Mouse (Mus musculus): ENCODE results near the gene Tcl1b4. TPM values are rescaled to one million over a fixed set of nuclear protein-coding genes. Genes with fewer than 3 reads are reported as not detected.

The Tcl1b4 gene
- polyA plus RNA-seq, 1 experiment, result not detected

- DNase-seq (ENCODE audit: low read depth in 1 of 2, low spot score in 2 of 2), result no peak
- TF ChIP-seq CTCF (IDR thresholded peaks at IDR 0.05; ENCODE audit: extremely low read depth, insufficient read depth, insufficient read length, insufficient replicate concordance) (no peak), POLR2A (IDR thresholded peaks at IDR 0.05; ENCODE audit: low read depth, low read length) (no peak)
- Histone ChIP-seq H3K27ac (ENCODE audit: insufficient read depth, low read length) (no peak within 1 kb of the TSS), H3K36me3 (ENCODE audit: control insufficient read depth, insufficient read depth, low read length) (no peaks in the 10 kb centered on the region), H3K27me3 (ENCODE audit: control insufficient read depth, insufficient read depth, low read length) (no peaks in the 10 kb centered on the region), H3K4me1 (ENCODE audit: control insufficient read depth, insufficient read depth, insufficient read length) (no peaks in the 10 kb centered on the region), H3K4me3 (ENCODE audit: extremely low read depth, insufficient read depth, insufficient read length) (no peak within 1 kb of the TSS)
- 88% methylated on average over 22 of the region's 22 CpGs for WGBS
Measured at GRCm38 (mm10) chr12:105222601-105223319, 21.0 kb downstream of the Tcl1b4 start, which contains the start of gene Tcl1. Gene Tcl1, minus strand, starts transcription at chr12:105222793.

GRCm38 (mm10) chr12:105224621-105225320, 23.0 kb downstream of the Tcl1b4 start:
- no peak for TF ChIP-seq CTCF (IDR thresholded peaks at IDR 0.05; ENCODE audit: extremely low read depth, insufficient read depth, insufficient read length, insufficient replicate concordance)
- no peak for TF ChIP-seq POLR2A (IDR thresholded peaks at IDR 0.05; ENCODE audit: low read depth, low read length)
- Histone ChIP-seq H3K27ac (ENCODE audit: insufficient read depth, low read length) (no peak overlapping the region), H3K4me3 (ENCODE audit: extremely low read depth, insufficient read depth, insufficient read length) (no peak overlapping the region), H3K36me3 (ENCODE audit: control insufficient read depth, insufficient read depth, low read length) (no peaks in the 10 kb centered on the region), H3K27me3 (ENCODE audit: control insufficient read depth, insufficient read depth, low read length) (no peaks in the 10 kb centered on the region), H3K4me1 (ENCODE audit: control insufficient read depth, insufficient read depth, insufficient read length) (no peaks in the 10 kb centered on the region)
- 64% methylated on average over 16 of the region's 16 CpGs for WGBS
- DNase-seq (ENCODE audit: low read depth in 1 of 2, low spot score in 2 of 2), result no peak

GRCm38 (mm10) chr12:105234362-105234761, 32.6 kb downstream of the Tcl1b4 start:
- Histone ChIP-seq H3K36me3 (ENCODE audit: control insufficient read depth, insufficient read depth, low read length) (no peaks in the 10 kb centered on the region), H3K4me3 (ENCODE audit: extremely low read depth, insufficient read depth, insufficient read length) (no peak overlapping the region), H3K27me3 (ENCODE audit: control insufficient read depth, insufficient read depth, low read length) (no peaks in the 10 kb centered on the region), H3K27ac (ENCODE audit: insufficient read depth, low read length) (no peak overlapping the region), H3K4me1 (ENCODE audit: control insufficient read depth, insufficient read depth, insufficient read length) (no peaks in the 10 kb centered on the region)
- TF ChIP-seq POLR2A (IDR thresholded peaks at IDR 0.05; ENCODE audit: low read depth, low read length) (no peak), CTCF (IDR thresholded peaks at IDR 0.05; ENCODE audit: extremely low read depth, insufficient read depth, insufficient read length, insufficient replicate concordance) (no peak)
- 65% methylated on average over 11 of the region's 11 CpGs for WGBS
- no peak for DNase-seq (ENCODE audit: low read depth in 1 of 2, low spot score in 2 of 2)

- no peak overlapping the region for H3K4me3 ChIP-seq (ENCODE audit: extremely low read depth, insufficient read depth, insufficient read length)
- H3K36me3 ChIP-seq (ENCODE audit: control insufficient read depth, insufficient read depth, low read length), result no peaks in the 10 kb centered on the region
- 25% methylated on average over 3 of the region's 3 CpGs for whole genome bisulfite sequencing
- no peak for TF ChIP-seq CTCF (IDR thresholded peaks at IDR 0.05; ENCODE audit: extremely low read depth, insufficient read depth, insufficient read length, insufficient replicate concordance)
- no peak for TF ChIP-seq POLR2A (IDR thresholded peaks at IDR 0.05; ENCODE audit: low read depth, low read length)
- no peak for DNase-seq (ENCODE audit: low read depth in 1 of 2, low spot score in 2 of 2)
- no peaks in the 10 kb centered on the region for H3K27me3 ChIP-seq (ENCODE audit: control insufficient read depth, insufficient read depth, low read length)
- no peaks in the 10 kb centered on the region for H3K4me1 ChIP-seq (ENCODE audit: control insufficient read depth, insufficient read depth, insufficient read length)
- H3K27ac ChIP-seq (ENCODE audit: insufficient read depth, low read length), result no peak overlapping the region
Measured at GRCm38 (mm10) chr12:105235091-105235490, 33.3 kb downstream of the Tcl1b4 start.

- DNase-seq (ENCODE audit: low read depth in 1 of 2, low spot score in 2 of 2), result no peak
- TF ChIP-seq CTCF (IDR thresholded peaks at IDR 0.05; ENCODE audit: extremely low read depth, insufficient read depth, insufficient read length, insufficient replicate concordance) (no peak), POLR2A (IDR thresholded peaks at IDR 0.05; ENCODE audit: low read depth, low read length) (no peak)
- Histone ChIP-seq H3K27ac (ENCODE audit: insufficient read depth, low read length) (no peak overlapping the region), H3K27me3 (ENCODE audit: control insufficient read depth, insufficient read depth, low read length) (no peaks in the 10 kb centered on the region), H3K4me1 (ENCODE audit: control insufficient read depth, insufficient read depth, insufficient read length) (no peaks in the 10 kb centered on the region), H3K36me3 (ENCODE audit: control insufficient read depth, insufficient read depth, low read length) (no peaks in the 10 kb centered on the region), H3K4me3 (ENCODE audit: extremely low read depth, insufficient read depth, insufficient read length) (no peak overlapping the region)
- 87% methylated on average over 9 of the region's 9 CpGs for WGBS
Measured at GRCm38 (mm10) chr12:105239060-105239459, 37.3 kb downstream of the Tcl1b4 start.

- WGBS, result 14% methylated on average over 9 of the region's 9 CpGs
- H3K4me1 ChIP-seq (ENCODE audit: control insufficient read depth, insufficient read depth, insufficient read length), result no peaks in the 10 kb centered on the region
- no peak overlapping the region for H3K4me3 ChIP-seq (ENCODE audit: extremely low read depth, insufficient read depth, insufficient read length)
- H3K36me3 ChIP-seq (ENCODE audit: control insufficient read depth, insufficient read depth, low read length), result no peaks in the 10 kb centered on the region
- H3K27me3 ChIP-seq (ENCODE audit: control insufficient read depth, insufficient read depth, low read length), result no peaks in the 10 kb centered on the region
- H3K27ac ChIP-seq (ENCODE audit: insufficient read depth, low read length), result no peak overlapping the region
- no peak for DNase-seq (ENCODE audit: low read depth in 1 of 2, low spot score in 2 of 2)
- TF ChIP-seq CTCF (IDR thresholded peaks at IDR 0.05; ENCODE audit: extremely low read depth, insufficient read depth, insufficient read length, insufficient replicate concordance) (no peak), POLR2A (IDR thresholded peaks at IDR 0.05; ENCODE audit: low read depth, low read length) (no peak)
Measured at GRCm38 (mm10) chr12:105248763-105249233, 47.0 kb downstream of the Tcl1b4 start.
